Mouse (Mus musculus) erythroid progenitor cell, adult 5-6 weeks (primary cell): ENCODE data around the gene Atn1. TPM values are rescaled to one million over a fixed set of nuclear protein-coding genes. Genes with fewer than 3 reads are reported as not detected.
A peak's percentile ranks its signal among the peaks of the same experiment; 100 is the strongest.

Experiments
- ATAC-seq: replicated peaks from 2 replicates; pipeline ENCODE4 v1.8.0; 2016; ENCODE audit warnings: moderate number of reproducible peaks, mild to moderate bottlenecking, moderate TSS enrichment, inconsistent platforms; ENCODE audit not compliant: poor library complexity, low FRiP score, severe bottlenecking
- total RNA-seq, 2 experiments: library from RNA; stranded (forward) in 1 of 2; stranded (reverse) in 1 of 2; fragments of 150-400 nt in 1 of 2; fragments of 186-747, 209-891 nt in 1 of 2; gene quantifications; 2 replicates each; pipeline versions ENCODE4 v1.2.3 to v1.2.4; 2015 to 2017; ENCODE audit warnings: low replicate concordance in 2 of 2

The Atn1 gene
- total RNA-seq, 2 experiments from 2014 or later: 0.15 to 13.8 TPM

DNA sequence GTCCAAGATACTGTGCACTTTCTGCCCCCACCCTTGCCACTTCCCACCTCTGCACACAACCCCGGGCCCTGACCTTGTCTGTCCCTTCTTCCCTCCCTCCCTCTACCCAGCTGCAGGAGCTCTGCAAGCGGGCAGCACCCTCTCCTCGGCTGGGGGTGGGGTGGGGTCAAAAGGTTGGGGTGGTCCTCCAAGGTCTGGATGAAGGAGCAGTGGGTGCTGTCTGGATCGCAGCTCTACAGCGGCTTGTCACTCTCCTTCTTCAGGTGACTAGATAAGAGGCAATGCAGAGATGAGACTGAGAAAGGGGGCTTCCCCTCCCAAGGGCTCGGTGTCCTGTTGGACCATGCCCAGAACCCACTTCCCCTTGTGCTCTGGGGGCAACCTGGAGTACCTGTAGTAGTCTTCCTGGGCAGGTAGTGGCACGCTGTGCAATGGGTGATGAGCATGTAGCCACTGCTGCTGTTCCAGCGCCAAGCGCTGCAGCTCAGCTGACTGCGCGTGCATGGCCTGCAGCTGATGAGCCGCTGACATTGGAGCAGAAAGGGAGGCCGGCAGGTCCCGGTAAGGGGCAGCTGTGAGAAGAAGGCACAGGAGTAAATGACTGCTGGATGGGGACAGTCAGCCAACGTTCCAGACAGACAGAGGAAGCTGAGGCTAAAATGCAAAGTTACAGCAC is 13.3 kb downstream of the Atn1 start:
- ATAC-seq: no peak

- ATAC-seq: no peak
Observed at GRCm38 (mm10) chr6:124741842-124742241, 14.5 kb downstream of the Atn1 start.

DNA sequence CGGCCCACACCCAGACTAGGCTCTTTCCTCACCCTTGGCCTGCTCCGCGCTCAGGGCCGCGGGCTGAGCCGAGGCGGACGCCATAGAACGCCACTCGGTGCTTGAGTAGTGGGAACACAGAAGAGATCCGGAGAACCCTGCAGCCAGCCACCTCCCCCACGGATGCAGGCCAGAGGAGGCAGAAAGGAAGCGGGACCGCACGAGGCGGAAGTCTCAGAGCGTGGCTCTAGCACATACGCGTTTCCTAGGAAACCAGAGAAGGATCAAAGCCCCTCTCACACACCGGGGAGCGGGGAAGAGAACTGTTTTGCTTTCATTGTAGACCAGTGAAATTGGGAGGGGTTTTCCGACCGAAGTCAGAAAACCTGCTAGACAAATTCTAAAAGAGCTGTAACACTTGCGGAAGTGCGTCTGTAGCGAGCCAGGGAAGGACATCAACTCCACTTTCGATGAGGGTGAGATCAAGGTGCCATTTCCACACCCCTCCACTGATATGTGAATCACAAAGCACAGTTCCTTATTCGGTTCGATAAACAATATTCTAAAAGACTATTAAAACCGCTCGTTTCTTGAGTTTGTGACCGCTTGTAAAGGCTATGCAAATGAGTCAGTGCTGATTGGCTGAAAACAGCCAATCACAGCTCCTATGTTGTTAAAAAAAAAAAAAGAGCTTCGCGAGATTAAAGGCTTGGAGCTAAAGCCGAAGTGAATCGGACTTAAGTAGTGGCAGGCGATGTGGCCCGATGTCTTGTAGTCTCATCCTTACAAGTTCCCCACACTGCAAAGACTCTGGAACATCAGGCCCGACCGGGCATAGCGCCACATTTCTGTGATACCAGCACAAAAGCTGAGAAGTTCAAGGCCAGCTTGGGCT is 15.2 kb downstream of the Atn1 start, which contains the start of gene Grcc10:
Gene Grcc10, minus strand, starts transcription at position 487 of the 874 bp plus-strand sequence.
- ATAC-seq: peak; percentile 62

- ATAC-seq: peak; percentile 44
Observed at GRCm38 (mm10) chr6:124740211-124740887, 16.0 kb downstream of the Atn1 start.

- no peak for ATAC-seq
Observed at GRCm38 (mm10) chr6:124739231-124739796, 17.0 kb downstream of the Atn1 start.

- no peak for ATAC-seq
Observed at GRCm38 (mm10) chr6:124738511-124739023, 17.8 kb downstream of the Atn1 start, which contains the start of gene Ptpn6. Gene Ptpn6 (minus strand): TSS chr6:124738714.

DNA sequence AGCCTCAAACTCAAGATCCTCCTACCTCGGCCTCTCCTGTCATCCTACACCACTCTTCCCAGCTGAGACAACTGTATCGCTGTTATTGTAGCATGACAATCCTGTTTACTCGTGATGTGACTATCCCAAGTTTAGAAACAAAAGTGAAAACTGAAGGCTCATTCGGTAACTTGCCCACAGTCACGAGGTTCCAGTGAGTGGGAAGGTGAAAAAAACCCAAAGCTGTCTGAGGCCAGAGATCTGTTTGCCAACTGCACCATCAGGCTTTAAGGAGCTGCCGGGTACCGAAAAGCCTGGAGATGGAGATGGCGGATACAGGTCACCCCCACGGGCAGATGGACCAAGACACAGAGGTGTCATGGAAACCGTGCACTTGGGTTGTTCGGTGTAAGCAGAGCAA is 19.3 kb downstream of the Atn1 start:
- no peak for ATAC-seq

GRCm38 (mm10) chr6:124734417-124734816 is 21.9 kb downstream of the Atn1 start:
- no peak for ATAC-seq

- peak; percentile 59 for ATAC-seq
Observed at GRCm38 (mm10) chr6:124732476-124733370, 23.6 kb downstream of the Atn1 start.

DNA sequence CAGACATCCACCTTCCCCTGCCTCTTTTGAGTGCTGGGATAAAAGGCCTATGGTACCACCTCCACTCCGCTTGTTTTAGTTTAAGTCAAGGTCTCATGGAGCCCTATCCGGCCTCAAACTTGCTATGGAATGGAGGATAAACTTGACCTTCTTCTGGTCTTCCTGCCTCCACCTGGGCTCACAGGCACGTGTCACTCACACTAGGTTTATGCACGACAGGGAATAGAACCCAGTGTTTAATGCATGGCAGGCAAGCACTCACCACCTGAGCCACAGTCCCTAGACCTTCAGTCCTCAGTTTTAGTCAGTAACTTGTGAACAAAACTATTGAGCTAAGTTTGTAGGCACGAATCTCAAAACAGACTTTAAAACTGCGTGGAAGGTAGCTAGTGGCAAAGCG is 25.3 kb downstream of the Atn1 start:
- ATAC-seq: no peak

- no peak for ATAC-seq
Observed at GRCm38 (mm10) chr6:124729850-124730705, 26.2 kb downstream of the Atn1 start.

- ATAC-seq: no peak
Observed at GRCm38 (mm10) chr6:124728621-124729020, 27.7 kb downstream of the Atn1 start.

- ATAC-seq: no peak
Observed at GRCm38 (mm10) chr6:124724472-124724871, 31.9 kb downstream of the Atn1 start.

- ATAC-seq: no peak
Observed at GRCm38 (mm10) chr6:124723541-124723940, 32.8 kb downstream of the Atn1 start.

GRCm38 (mm10) chr6:124722876-124723473 is 33.3 kb downstream of the Atn1 start:
- no peak for ATAC-seq

DNA sequence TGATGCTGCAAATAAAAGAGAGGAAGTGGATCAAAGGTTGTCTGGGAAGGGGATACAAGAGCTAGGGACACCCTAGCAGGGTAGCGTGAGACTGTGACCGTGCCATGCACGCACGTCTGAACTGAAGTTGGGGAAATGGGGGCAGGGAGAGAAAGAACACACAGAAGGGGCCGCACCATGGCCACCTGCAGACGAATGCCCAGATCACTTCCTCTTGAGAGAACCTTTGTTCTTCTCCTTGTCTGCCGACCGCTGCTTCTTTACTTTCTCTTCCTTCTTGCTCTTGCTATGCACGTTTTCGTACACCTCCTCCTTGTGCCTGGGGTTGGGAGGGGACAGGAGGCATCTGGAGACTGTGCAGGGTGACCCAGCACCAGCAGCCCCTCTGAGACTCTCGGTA is 35.4 kb downstream of the Atn1 start:
- no peak for ATAC-seq

- peak; percentile 76 for ATAC-seq
Observed at GRCm38 (mm10) chr6:124719354-124719978, 36.9 kb downstream of the Atn1 start.
